Mouse (Mus musculus): ENCODE results near the gene Clic5.

DNA sequence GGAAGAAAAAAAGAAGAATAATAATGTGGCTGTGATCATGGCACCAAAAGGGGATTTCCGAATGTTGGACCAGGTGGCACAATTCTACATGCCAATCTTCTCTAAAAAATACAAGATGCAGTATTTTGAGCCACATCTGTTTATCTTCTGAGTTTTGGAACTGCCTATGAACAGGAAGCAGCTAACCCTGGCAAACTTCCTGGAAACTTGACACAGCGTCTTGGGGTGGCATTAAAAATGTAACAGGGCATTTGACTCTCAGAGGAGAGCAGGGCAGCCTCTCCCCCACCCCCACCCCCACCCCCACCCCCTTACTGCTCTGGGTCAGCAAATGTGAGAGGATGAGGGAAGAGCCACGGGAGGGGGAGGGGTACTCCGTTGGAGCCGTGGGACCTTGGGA, 25.9 kb upstream of the Clic5 start:
- no peak for TF ChIP-seq CTCF (IDR thresholded peaks at IDR 0.05; ENCODE audit: extremely low read depth, insufficient read length, insufficient replicate concordance, low read depth, low read length)
- no peak for TF ChIP-seq POLR2A (IDR thresholded peaks at IDR 0.05; ENCODE audit: low read depth, low read length)
